Mouse (Mus musculus) limb, embryonic 15.5 days (tissue): ENCODE measurements around the gene Pirb. TPM values are rescaled to one million over a fixed set of nuclear protein-coding genes. Genes with fewer than 3 reads are reported as not detected.

Source experiments
- polyA plus RNA-seq: library from polyadenylated mRNA; unstranded; fragments of >200 nt; fragmentation: Nextera tagmentation; extraction: Ambion mirVana; gene quantifications from 2 replicates; pipeline ENCODE4 v1.2.1, GENCODE M21; 2015

The Pirb gene
- polyA plus RNA-seq, 1 experiment from 2014 or later, result 0.96 TPM

Other genes with a start within 250 kb of the Pirb start
- 0.77 and 0.95 TPM in 2 replicates for gene Tarm1, start 217.8 kb downstream of the Pirb start, polyA plus RNA-seq
- gene Oscar, start 104.2 kb downstream of the Pirb start, polyA plus RNA-seq, result 0.29 and 0.87 TPM in 2 replicates
- gene Ndufa3, start 103.0 kb downstream of the Pirb start, polyA plus RNA-seq, result 425 and 461 TPM in 2 replicates
- 23.2 and 24.6 TPM in 2 replicates for gene Tfpt, start 90.5 kb downstream of the Pirb start, polyA plus RNA-seq
- gene Prpf31, start 90.4 kb downstream of the Pirb start, polyA plus RNA-seq, result 88.3 and 94.0 TPM in 2 replicates
- 48.3 and 53.3 TPM in 2 replicates for gene Cnot3, start 75.1 kb downstream of the Pirb start, polyA plus RNA-seq
- 20.3 and 21.8 TPM in 2 replicates for gene Leng1, start 54.6 kb downstream of the Pirb start, polyA plus RNA-seq
- 5.0 and 7.0 TPM in 2 replicates for gene Tmc4, start 42.8 kb downstream of the Pirb start, polyA plus RNA-seq
- 251 and 270 TPM in 2 replicates for gene Tsen34, start 27.5 kb downstream of the Pirb start, polyA plus RNA-seq
- gene Mboat7, start 26.9 kb downstream of the Pirb start, polyA plus RNA-seq, result 59.7 and 63.6 TPM in 2 replicates
- gene Rps9, start 16.4 kb downstream of the Pirb start, polyA plus RNA-seq, result 1,336 and 1,506 TPM in 2 replicates
- not detected in 2 replicates for gene Gm15448, start 105.3 kb upstream of the Pirb start, polyA plus RNA-seq
- gene Pira2, start 124.7 kb upstream of the Pirb start, polyA plus RNA-seq, result 0.47 and 0.77 TPM in 2 replicates
- gene Gm14548, start 177.7 kb upstream of the Pirb start, polyA plus RNA-seq, result 0.09 and 0.45 TPM in 2 replicates
- gene Lilra6, start 195.1 kb upstream of the Pirb start, polyA plus RNA-seq, result 0.26 and 0.37 TPM in 2 replicates